Mouse (Mus musculus) neural tube, embryonic 14.5 days (tissue): ENCODE measurements around the gene Abr. TPM values are rescaled to one million over a fixed set of nuclear protein-coding genes. Genes with fewer than 3 reads are reported as not detected.
A peak's percentile ranks its signal among the peaks of the same experiment; 100 is the strongest.

Source experiments
- ATAC-seq: fragments of 200-750 bp; cut with Nextera tagmentation; 2 replicates; pipeline ENCODE4 v1.8.0; 2017; ENCODE audit warnings: low read depth, mild to moderate bottlenecking, moderate TSS enrichment, moderate library complexity
- H3K27ac ChIP-seq: fragments of 300-500 bp; sonication (generic); 2 replicates; pipeline ENCODE4 v1.5.1; 2014; ENCODE audit warnings: low read depth, mild to moderate bottlenecking, control low read depth, low read length, moderate library complexity, mixed read lengths
- H3K27me3 ChIP-seq: fragments of 300-500 bp; sonication (generic); 2 replicates; pipeline ENCODE4 v1.6.1; 2014; ENCODE audit warnings: low read length; ENCODE audit not compliant: control insufficient read depth, insufficient read depth
- H3K36me3 ChIP-seq: fragments of 300-500 bp; sonication (generic); 2 replicates; pipeline ENCODE4 v1.6.1; 2014; ENCODE audit warnings: low read length, mixed read lengths; ENCODE audit not compliant: control insufficient read depth, insufficient read depth
- H3K4me1 ChIP-seq: fragments of 300-500 bp; sonication (generic); 2 replicates; pipeline ENCODE4 v1.6.1; 2014; ENCODE audit warnings: low read length; ENCODE audit not compliant: control insufficient read depth, insufficient read depth
- H3K4me2 ChIP-seq: fragments of 300-500 bp; sonication (generic); 2 replicates; pipeline ENCODE4 v1.6.1; 2014; ENCODE audit warnings: mild to moderate bottlenecking, low read depth, low read length, control low read depth
- H3K4me3 ChIP-seq: fragments of 300-500 bp; sonication (generic); 2 replicates; pipeline ENCODE4 v1.5.1; 2014; ENCODE audit warnings: low read depth, low read length, control low read depth, mixed read lengths
- H3K9ac ChIP-seq: fragments of 300-500 bp; sonication (generic); replicated peaks from 2 replicates; pipeline ENCODE4 v1.6.1; 2014; ENCODE audit warnings: low read depth, mild to moderate bottlenecking, control low read depth, low read length, mixed read lengths
- H3K9me3 ChIP-seq: fragments of 300-500 bp; sonication (generic); 2 replicates; pipeline ENCODE4 v1.6.1; 2016; ENCODE audit warnings: low read length; ENCODE audit not compliant: control insufficient read depth
- WGBS: fragments of 180-500 bp; shearing (Covaris S2); extraction: QIAGEN DNeasy Blood & Tissue Kit; methylation state at CpG from one replicate; pipeline ENCODE4 v1.1.7; 2014; 5-methylcytosine and 5-hydroxymethylcytosine counted together
- polyA plus RNA-seq: library from polyadenylated mRNA; unstranded; fragments of >200 nt; fragmentation: Nextera tagmentation; extraction: Ambion mirVana; gene quantifications from 2 replicates; pipeline ENCODE4 v1.2.1, GENCODE M21; 2014

The Abr gene
- polyA plus RNA-seq, 1 experiment from 2014 or later, result 99.2 TPM

DNA sequence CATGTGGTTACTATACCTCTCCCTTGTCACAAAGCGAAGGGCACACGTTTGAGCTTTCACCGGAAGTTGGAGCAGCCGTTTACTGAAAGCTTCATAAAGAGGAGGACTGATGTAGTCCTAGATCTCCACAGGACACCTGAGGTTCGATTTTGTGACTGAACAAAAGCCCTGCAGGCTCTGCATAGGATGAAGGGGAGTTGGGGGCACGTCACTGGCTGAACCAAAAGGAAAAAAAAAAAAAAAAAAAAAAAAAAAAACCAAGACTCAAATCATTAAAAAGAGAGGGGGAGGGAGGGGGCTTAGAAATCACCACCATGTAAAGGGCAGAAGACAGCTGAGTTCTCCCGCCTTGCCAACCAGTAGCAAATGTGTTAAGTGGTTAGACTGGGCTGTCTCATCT, 233.4 kb downstream of the Abr start:
- H3K4me1 ChIP-seq, result peaks cover 14% of the 10 kb centered on the region
- no peak overlapping the region for H3K27ac ChIP-seq
- 26% methylated on average over 7 of the region's 7 CpGs for WGBS
- no peak for ATAC-seq
- H3K27me3 ChIP-seq, result no peaks in the 10 kb centered on the region
- H3K9ac ChIP-seq, result no peak overlapping the region
- H3K36me3 ChIP-seq, result no peaks in the 10 kb centered on the region
- no peaks in the 10 kb centered on the region for H3K9me3 ChIP-seq
- no peak overlapping the region for H3K4me3 ChIP-seq
- no peak overlapping the region; the same call in 1 of the 2 replicates for H3K4me2 ChIP-seq

DNA sequence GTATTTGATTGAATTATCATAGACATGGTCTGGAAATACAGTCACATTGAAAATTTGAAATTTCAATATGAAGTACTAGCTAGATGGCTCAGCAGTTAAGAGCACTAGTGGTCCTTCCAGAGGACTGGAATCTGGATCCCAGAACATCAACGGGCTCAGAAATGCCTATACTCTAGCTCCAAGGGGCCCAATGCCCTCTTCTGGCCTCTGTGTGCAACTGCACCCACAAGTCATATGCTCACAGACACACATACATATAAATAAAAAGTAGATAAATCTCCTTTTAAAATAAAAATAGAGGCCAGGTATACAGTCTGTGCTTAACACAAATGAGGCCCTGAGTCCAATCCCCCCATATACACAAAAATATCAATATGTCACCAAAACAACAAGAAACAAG, 235.0 kb downstream of the Abr start:
- H3K4me1 ChIP-seq, result peaks cover 14% of the 10 kb centered on the region
- no peak overlapping the region for H3K9ac ChIP-seq
- no peaks in the 10 kb centered on the region for H3K27me3 ChIP-seq
- no peaks in the 10 kb centered on the region for H3K9me3 ChIP-seq
- ATAC-seq, result no peak
- H3K4me3 ChIP-seq, result no peak overlapping the region
- H3K4me2 ChIP-seq, result no peak overlapping the region
- no peak overlapping the region for H3K27ac ChIP-seq
- 87% methylated on average over 1 of the region's 1 CpGs for WGBS
- H3K36me3 ChIP-seq, result no peaks in the 10 kb centered on the region

DNA sequence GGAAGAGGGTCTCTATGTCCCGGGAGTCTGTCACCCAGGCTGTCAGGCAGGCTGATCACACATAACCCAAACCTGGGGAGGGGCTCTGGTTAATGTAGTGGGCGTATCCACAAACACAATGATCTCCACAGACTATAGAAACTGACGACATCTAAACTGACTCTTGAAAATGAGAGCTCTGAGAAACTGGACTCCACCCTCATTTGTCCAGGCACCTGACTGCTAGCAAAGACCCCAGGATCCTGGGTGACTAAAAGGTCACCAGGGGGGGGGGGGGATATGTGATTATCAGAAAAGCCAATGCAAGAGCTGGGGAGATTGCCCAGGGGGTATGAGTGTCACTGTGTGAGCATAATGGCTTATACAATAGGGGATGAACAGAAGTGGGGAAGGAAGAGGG, 236.4 kb downstream of the Abr start:
- no peaks in the 10 kb centered on the region for H3K9me3 ChIP-seq
- no peak for ATAC-seq
- peaks cover 14% of the 10 kb centered on the region for H3K4me1 ChIP-seq
- no peak overlapping the region for H3K4me2 ChIP-seq
- no peak overlapping the region for H3K9ac ChIP-seq
- no peak overlapping the region for H3K4me3 ChIP-seq
- no peaks in the 10 kb centered on the region for H3K36me3 ChIP-seq
- whole genome bisulfite sequencing, result 26% methylated on average over 3 of the region's 3 CpGs
- H3K27me3 ChIP-seq, result no peaks in the 10 kb centered on the region
- H3K27ac ChIP-seq, result no peak overlapping the region; the same call in 1 of the 2 replicates

DNA sequence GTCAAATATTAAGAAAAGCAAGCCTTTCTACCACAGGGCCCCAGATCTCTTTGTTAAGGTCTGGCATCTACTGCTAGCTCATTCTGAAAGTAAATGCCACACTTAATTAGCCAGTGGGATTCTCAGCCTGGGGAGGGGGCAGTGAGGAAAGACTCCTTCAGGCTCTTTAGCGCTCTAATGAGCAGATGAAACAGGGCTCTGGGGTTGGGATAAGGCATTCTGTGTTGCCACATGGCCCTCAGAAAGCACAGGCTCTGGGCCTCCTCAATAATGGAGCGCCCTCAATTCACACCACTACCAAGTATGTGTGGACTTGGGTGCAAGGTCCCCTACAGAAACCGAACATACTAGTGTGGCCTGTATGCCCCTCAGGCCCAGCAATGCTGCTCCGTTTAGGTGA, 237.1 kb downstream of the Abr start:
- Histone ChIP-seq H3K36me3 (no peaks in the 10 kb centered on the region), H3K9me3 (no peaks in the 10 kb centered on the region), H3K27ac (no peak overlapping the region; the same call in 1 of the 2 replicates), H3K9ac (no peak overlapping the region), H3K27me3 (no peaks in the 10 kb centered on the region), H3K4me1 (peaks cover 14% of the 10 kb centered on the region), H3K4me3 (no peak overlapping the region), H3K4me2 (no peak overlapping the region)
- ATAC-seq, result no peak
- WGBS, result 60% methylated on average over 4 of the region's 4 CpGs

DNA sequence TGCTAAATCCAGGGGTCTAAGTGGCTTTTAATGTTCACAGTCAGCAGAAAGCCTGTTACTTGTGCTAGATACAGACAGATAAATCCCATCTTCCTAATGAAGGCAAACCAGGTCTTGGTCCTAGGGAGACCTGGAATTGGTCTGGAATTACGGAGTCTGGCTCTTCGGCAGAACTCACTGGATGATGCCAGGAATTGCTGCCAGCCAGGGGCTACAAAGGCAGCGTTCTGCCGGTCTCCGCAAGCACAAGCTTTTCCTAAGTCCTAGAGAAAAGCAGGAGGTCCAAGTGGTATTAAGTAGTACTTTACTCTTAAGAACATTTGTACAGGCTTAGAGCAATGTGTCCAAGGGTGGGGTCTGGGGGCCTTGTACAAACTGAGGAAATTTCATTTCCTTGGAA, 237.8 kb downstream of the Abr start:
- Histone ChIP-seq H3K9me3 (no peaks in the 10 kb centered on the region), H3K36me3 (no peaks in the 10 kb centered on the region), H3K27me3 (no peaks in the 10 kb centered on the region), H3K4me1 (peaks cover 14% of the 10 kb centered on the region), H3K4me3 (no peak overlapping the region), H3K4me2 (no peak overlapping the region), H3K9ac (no peak overlapping the region), H3K27ac (0 out of 2 replicates have a peak overlapping the region, but pooled peaks have one; percentile 28)
- no peak for ATAC-seq
- WGBS, result 65% methylated on average over 5 of the region's 5 CpGs

DNA sequence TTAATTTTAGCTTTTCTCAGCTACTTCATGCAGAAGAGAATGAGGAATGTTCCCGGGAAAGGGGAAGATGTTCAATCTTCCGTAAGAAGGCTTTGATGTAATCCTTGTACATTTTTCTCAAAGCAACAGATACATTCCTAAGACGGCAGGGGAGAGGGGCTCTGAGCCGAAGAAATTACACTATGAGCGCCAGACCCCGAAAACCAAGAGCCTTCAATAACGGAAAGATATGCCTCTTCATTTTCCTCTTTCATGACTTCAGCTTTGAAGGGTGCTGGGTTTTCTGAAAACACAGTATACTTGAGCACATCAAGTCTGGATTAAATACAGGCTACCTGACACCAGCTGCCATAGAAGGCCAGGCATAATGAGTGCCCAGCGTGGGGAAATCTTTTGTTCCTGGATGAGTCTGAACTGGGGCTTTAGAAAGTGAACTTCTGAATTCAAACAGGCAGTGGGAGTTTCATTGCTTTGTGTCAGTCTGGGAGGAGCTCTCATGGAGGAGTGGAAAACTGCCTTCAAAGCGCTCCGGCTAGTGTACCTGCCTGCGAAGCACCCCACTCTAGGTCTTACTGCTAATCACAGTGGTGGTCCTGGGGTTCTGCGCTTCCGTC, 239.3 kb downstream of the Abr start:
- no peak overlapping the region for H3K4me2 ChIP-seq
- H3K4me1 ChIP-seq, result peaks cover 10% of the 10 kb centered on the region
- no peak for ATAC-seq
- H3K27me3 ChIP-seq, result no peaks in the 10 kb centered on the region
- no peak overlapping the region for H3K27ac ChIP-seq
- 27% methylated on average over 13 of the region's 13 CpGs for WGBS
- H3K36me3 ChIP-seq, result no peaks in the 10 kb centered on the region
- H3K9ac ChIP-seq, result no peak overlapping the region
- no peaks in the 10 kb centered on the region for H3K9me3 ChIP-seq
- H3K4me3 ChIP-seq, result no peak overlapping the region

DNA sequence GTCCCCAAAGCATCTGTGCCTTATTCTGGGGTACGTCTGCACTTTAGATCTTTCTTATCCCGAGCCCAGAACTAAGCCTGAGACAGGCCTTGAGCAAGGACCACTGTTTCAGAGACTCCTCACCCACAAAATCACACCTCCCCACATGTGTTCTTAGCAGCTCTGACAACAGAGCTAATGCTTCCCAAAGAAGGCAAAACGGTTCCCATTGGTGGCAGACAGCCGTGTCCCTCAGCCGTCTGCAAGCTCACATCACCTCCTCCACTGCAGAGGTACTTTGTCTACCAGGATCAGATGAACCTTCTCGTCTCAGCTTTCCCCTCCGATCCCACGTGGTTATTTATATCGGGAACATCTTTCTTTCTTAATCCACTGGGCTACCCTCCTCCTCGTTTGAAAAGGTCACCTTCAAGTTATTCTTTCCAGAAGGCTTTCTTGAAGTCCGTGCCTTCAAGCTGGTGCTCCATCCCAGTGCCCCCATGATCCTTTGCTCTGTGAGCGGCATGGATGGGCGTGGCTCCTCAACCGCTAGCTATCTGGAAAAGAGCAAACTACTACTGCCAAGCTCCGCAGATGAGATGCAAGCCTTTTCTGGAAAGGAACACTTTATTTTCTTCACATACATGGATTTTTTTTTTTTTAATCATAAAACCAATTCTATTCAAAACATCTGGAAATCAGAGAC, 240.8 kb downstream of the Abr start:
- no peaks in the 10 kb centered on the region for H3K27me3 ChIP-seq
- H3K9me3 ChIP-seq, result no peaks in the 10 kb centered on the region
- peaks cover 14% of the 10 kb centered on the region for H3K4me1 ChIP-seq
- H3K4me2 ChIP-seq, result no peak overlapping the region
- no peak overlapping the region for H3K4me3 ChIP-seq
- no peaks in the 10 kb centered on the region for H3K36me3 ChIP-seq
- ATAC-seq, result no peak
- no peak overlapping the region for H3K27ac ChIP-seq
- no peak overlapping the region for H3K9ac ChIP-seq
- WGBS, result 86% methylated on average over 15 of the region's 15 CpGs

DNA sequence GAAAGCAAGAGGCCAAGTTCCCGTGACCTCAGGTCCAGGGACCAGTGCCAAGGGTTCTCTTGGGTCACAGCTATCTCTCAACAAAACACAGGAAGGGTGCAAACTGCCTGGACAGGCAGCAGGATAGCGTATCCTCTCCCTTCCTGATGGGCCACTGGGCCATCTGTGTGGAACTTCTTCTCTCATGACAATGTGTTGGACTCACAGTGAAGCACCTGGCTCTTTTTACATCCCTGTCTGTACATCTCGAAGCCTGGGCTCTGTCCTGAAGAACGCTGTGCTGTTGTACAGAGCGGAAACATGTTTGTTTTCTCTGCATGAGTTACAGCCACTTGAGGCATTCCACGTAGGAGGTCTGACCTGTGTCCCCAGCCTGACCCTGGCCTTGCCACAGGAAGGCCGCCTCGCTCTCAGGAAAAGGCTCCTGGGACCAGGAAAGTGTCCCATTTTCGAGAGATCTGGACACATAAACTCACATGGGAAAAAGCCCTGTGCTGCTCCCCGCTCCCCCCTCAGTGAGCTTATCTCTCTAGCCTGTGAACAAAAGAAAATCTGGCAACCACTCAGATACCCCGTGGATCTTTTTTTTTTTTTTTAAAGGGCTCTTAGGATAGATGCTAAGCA, 242.1 kb downstream of the Abr start:
- Histone ChIP-seq H3K4me3 (no peak overlapping the region), H3K9ac (no peak overlapping the region), H3K4me1 (peaks cover 8% of the 10 kb centered on the region), H3K27me3 (no peaks in the 10 kb centered on the region), H3K4me2 (no peak overlapping the region), H3K36me3 (no peaks in the 10 kb centered on the region), H3K9me3 (no peaks in the 10 kb centered on the region), H3K27ac (no peak overlapping the region)
- WGBS, result 24% methylated on average over 11 of the region's 11 CpGs
- ATAC-seq, result no peak

DNA sequence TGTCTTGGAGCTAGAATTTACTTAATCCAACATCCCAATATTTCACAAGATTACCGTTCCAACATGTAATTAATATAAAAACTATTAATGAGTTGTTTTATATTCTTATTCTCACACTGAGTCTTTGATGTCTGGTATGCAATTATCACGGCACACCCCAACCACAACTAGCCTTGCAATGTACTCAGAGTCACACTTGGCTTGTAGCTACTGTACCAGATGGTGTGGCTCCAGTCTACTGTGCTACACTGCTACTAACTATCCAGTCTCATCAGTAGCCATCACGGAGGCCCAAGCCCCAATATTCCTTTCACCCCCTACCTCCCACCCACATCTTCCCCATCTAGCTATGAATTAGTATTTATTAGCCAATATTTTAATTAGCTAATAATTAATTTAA, 245.7 kb downstream of the Abr start:
- H3K27me3 ChIP-seq, result no peaks in the 10 kb centered on the region
- H3K4me1 ChIP-seq, result peaks cover 20% of the 10 kb centered on the region
- no peak overlapping the region for H3K9ac ChIP-seq
- H3K27ac ChIP-seq, result no peak overlapping the region
- H3K4me2 ChIP-seq, result no peak overlapping the region
- H3K4me3 ChIP-seq, result no peak overlapping the region
- no peaks in the 10 kb centered on the region for H3K36me3 ChIP-seq
- H3K9me3 ChIP-seq, result no peaks in the 10 kb centered on the region
- 84% methylated on average over 3 of the region's 3 CpGs for WGBS
- ATAC-seq, result no peak
